In genomic region chr4:41134935-41135710, GRCm38 (mm10) we compare ENCODE assay signal across 8 mouse cellular contexts. TPM values are rescaled to one million over a fixed set of nuclear protein-coding genes. Genes with fewer than 3 reads are reported as not detected.
DNase-seq lines count a peak whose midpoint lies in the region; ATAC-seq and TF ChIP-seq lines count a peak whose summit lies in the region.

No protein-coding gene starts in this region.

- peak overlapping the region; percentile 93 for H3K4me2 ChIP-seq in heart, embryonic 11.5 days
- peak overlapping the region; percentile 80 for H3K4me2 ChIP-seq in kidney, embryonic 16.5 days (replicated peaks; ENCODE audit: low read depth, low read length)
- peak overlapping the region; percentile 90 for H3K4me2 ChIP-seq in liver, embryonic 13.5 days
- peak overlapping the region; percentile 75 for H3K4me2 ChIP-seq in stomach, embryonic 15.5 days

- peaks cover 17% of the 10 kb centered on the region for H3K4me1 ChIP-seq in bone marrow macrophage, adult 2 months (ENCODE audit: control insufficient read depth, insufficient read depth, low read length)
- peaks cover 2% of the 10 kb centered on the region; the same call in 1 of the 2 replicates for H3K4me1 ChIP-seq in embryonic fibroblast, embryonic 13.5 days (ENCODE audit: control insufficient read depth, insufficient read depth, low read length)
- H3K4me1 ChIP-seq in heart, embryonic 11.5 days (ENCODE audit: control insufficient read depth, insufficient read depth, low read length) = no peaks in the 10 kb centered on the region
- H3K4me1 ChIP-seq in kidney, embryonic 16.5 days (ENCODE audit: insufficient read depth, low read length) = peaks cover 21% of the 10 kb centered on the region
- peaks cover 65% of the 10 kb centered on the region for H3K4me1 ChIP-seq in liver, embryonic 13.5 days (replicated peaks)
- no peaks in the 10 kb centered on the region for H3K4me1 ChIP-seq in stomach, embryonic 15.5 days

- peak overlapping the region; percentile 99 for H3K9ac ChIP-seq in heart, embryonic 11.5 days (ENCODE audit: low read depth, low read length)
- H3K9ac ChIP-seq in kidney, embryonic 16.5 days (replicated peaks; ENCODE audit: low read length) = peak overlapping the region; percentile 100
- H3K9ac ChIP-seq in liver, embryonic 13.5 days = peak overlapping the region; percentile 99
- peak overlapping the region; percentile 97 for H3K9ac ChIP-seq in stomach, embryonic 15.5 days

- no peaks in the 10 kb centered on the region for H3K27me3 ChIP-seq in C2C12 (ENCODE audit: control insufficient read depth, insufficient read depth, insufficient read length)
- no peaks in the 10 kb centered on the region for H3K27me3 ChIP-seq in heart, embryonic 11.5 days (ENCODE audit: control insufficient read depth, insufficient read depth, low read length)
- no peaks in the 10 kb centered on the region for H3K27me3 ChIP-seq in kidney, embryonic 16.5 days (ENCODE audit: insufficient read depth, low read length)
- H3K27me3 ChIP-seq in liver, embryonic 13.5 days = no peaks in the 10 kb centered on the region
- no peaks in the 10 kb centered on the region for H3K27me3 ChIP-seq in stomach, embryonic 15.5 days (replicated peaks)

- peaks cover 10% of the 10 kb centered on the region for H3K36me3 ChIP-seq in C2C12 (ENCODE audit: control insufficient read depth, insufficient read depth)
- H3K36me3 ChIP-seq in heart, embryonic 11.5 days (ENCODE audit: control insufficient read depth, insufficient read depth, low read length) = no peaks in the 10 kb centered on the region
- peaks cover 7% of the 10 kb centered on the region; the same call in 1 of the 2 replicates for H3K36me3 ChIP-seq in kidney, embryonic 16.5 days (ENCODE audit: insufficient read depth, low read length)
- peaks cover 15% of the 10 kb centered on the region for H3K36me3 ChIP-seq in liver, embryonic 13.5 days
- H3K36me3 ChIP-seq in stomach, embryonic 15.5 days = no peaks in the 10 kb centered on the region

- H3K79me3 ChIP-seq in C2C12 (ENCODE audit: low read depth) = peaks cover 40% of the 10 kb centered on the region

- peak overlapping the region; percentile 79 for H3ac ChIP-seq in C2C12 (ENCODE audit: control insufficient read depth, insufficient read length, low read depth)

- peak overlapping the region; percentile 84 for H3K4me3 ChIP-seq in C2C12 (ENCODE audit: insufficient read depth, poor library complexity, severe bottlenecking)
- peak overlapping the region; percentile 96 for H3K4me3 ChIP-seq in bone marrow macrophage, adult 2 months (ENCODE audit: insufficient read depth, low read length)
- peak overlapping the region; percentile 94 for H3K4me3 ChIP-seq in embryonic fibroblast, embryonic 13.5 days (ENCODE audit: insufficient read depth, low read length)
- peak overlapping the region; percentile 93 for H3K4me3 ChIP-seq in heart, embryonic 11.5 days (ENCODE audit: low read depth, low read length)
- peak overlapping the region; percentile 98 for H3K4me3 ChIP-seq in kidney, embryonic 16.5 days (ENCODE audit: low read length)
- H3K4me3 ChIP-seq in liver, embryonic 13.5 days (replicated peaks) = peak overlapping the region; percentile 92
- H3K4me3 ChIP-seq in stomach, embryonic 15.5 days (replicated peaks) = peak overlapping the region; percentile 93

- peak overlapping the region; percentile 89 for H3K27ac ChIP-seq in bone marrow macrophage, adult 2 months (ENCODE audit: insufficient read depth, low read depth, low read length)
- peak overlapping the region; percentile 99 for H3K27ac ChIP-seq in embryonic fibroblast, embryonic 13.5 days (ENCODE audit: insufficient read depth, low read length)
- peak overlapping the region; percentile 100 for H3K27ac ChIP-seq in heart, embryonic 11.5 days (ENCODE audit: low read depth, low read length)
- H3K27ac ChIP-seq in kidney, embryonic 16.5 days (ENCODE audit: low read length) = peak overlapping the region; percentile 100
- H3K27ac ChIP-seq in liver, embryonic 13.5 days = peak overlapping the region; percentile 98
- H3K27ac ChIP-seq in stomach, embryonic 15.5 days = peak overlapping the region; percentile 98

- no peaks in the 10 kb centered on the region for H3K9me3 ChIP-seq in heart, embryonic 11.5 days (replicated peaks; ENCODE audit: control insufficient read depth, low read length)
- 0 out of 2 replicates have a peak, but pooled peaks cover 3% of the 10 kb centered on the region for H3K9me3 ChIP-seq in kidney, embryonic 16.5 days (ENCODE audit: low read length)
- no peaks in the 10 kb centered on the region for H3K9me3 ChIP-seq in liver, embryonic 13.5 days (replicated peaks)
- no peaks in the 10 kb centered on the region for H3K9me3 ChIP-seq in stomach, embryonic 15.5 days

- DNase-seq in liver, embryonic 13.5 days = peak; percentile 69
- DNase-seq in neural tube, embryonic 10.5 days (ENCODE audit: extremely low spot score, low spot score) = peak; percentile 87

- peaks cover 47% of the 10 kb centered on the region for H3K79me2 ChIP-seq in C2C12 (ENCODE audit: control insufficient read depth, insufficient read depth)

- WGBS in heart, embryonic 11.5 days (ENCODE audit: insufficient replicate concordance) = 0% methylated on average over 27 of the region's 70 CpGs
- under 1% methylated on average over 37 of the region's 70 CpGs for WGBS in kidney, embryonic 16.5 days
- 3% methylated on average over 34 of the region's 70 CpGs for WGBS in liver, embryonic 13.5 days (ENCODE audit: insufficient replicate concordance)
- WGBS in stomach, embryonic 15.5 days = 2% methylated on average over 24 of the region's 70 CpGs

- no peak for TF ChIP-seq CTCF in C2C12 (IDR thresholded peaks at IDR 0.05; ENCODE audit: control insufficient read depth, insufficient read depth, insufficient read length)
- no peak for TF ChIP-seq CTCF in bone marrow macrophage, adult 2 months (IDR thresholded peaks at IDR 0.05; ENCODE audit: low read depth, low read length)
- TF ChIP-seq CTCF in embryonic fibroblast, embryonic 13.5 days (IDR thresholded peaks at IDR 0.05; ENCODE audit: borderline replicate concordance, insufficient read depth, low read length) = no peak

- ATAC-seq in heart, embryonic 11.5 days (replicated peaks; ENCODE audit: insufficient number of reproducible peaks, low FRiP score, low TSS enrichment) = peak; percentile 91
- peak; percentile 96 for ATAC-seq in kidney, embryonic 16.5 days (ENCODE audit: low FRiP score, low TSS enrichment)
- peak; percentile 83 for ATAC-seq in liver, embryonic 13.5 days (ENCODE audit: low read depth)
- ATAC-seq in stomach, embryonic 15.5 days (ENCODE audit: insufficient read depth, low FRiP score, low read depth) = peak; percentile 94

- TF ChIP-seq POLR2A in bone marrow macrophage, adult 2 months (IDR thresholded peaks at IDR 0.05; ENCODE audit: borderline replicate concordance, low read depth, low read length) = no peak
- peak; percentile 76 for TF ChIP-seq POLR2A in embryonic fibroblast, embryonic 13.5 days (IDR thresholded peaks at IDR 0.05; ENCODE audit: low read depth, low read length)

TF ChIP-seq in C2C12, 6 proteins besides CTCF, POLR2A, EP300 and RAD21:
- TF ChIP-seq FOSL1 (IDR thresholded peaks at IDR 0.05; ENCODE audit: insufficient read depth, low read length, poor library complexity, severe bottlenecking) (no peak), MYOG (IDR thresholded peaks at IDR 0.05; ENCODE audit: control insufficient read depth, extremely low read depth, insufficient read length) (no peak), CEBPB (IDR thresholded peaks at IDR 0.05; ENCODE audit: low read depth) (no peak), MYOD1 (IDR thresholded peaks at IDR 0.05; ENCODE audit: control insufficient read depth, insufficient read length, low read depth) (no peak), MAX (IDR thresholded peaks at IDR 0.05) (no peak), USF1 (IDR thresholded peaks at IDR 0.05; ENCODE audit: low read depth) (no peak)

RNA-seq across cellular contexts. Expression of gene Ube2r2, which starts 0.4 kb away (rescaled TPM):
- polyA plus RNA-seq in C2C12 (2012; fragmentation: generic; extraction: Trizol) = 49.1 TPM
- polyA plus RNA-seq in bone marrow macrophage, adult 2 months (2012; ENCODE audit: insufficient read depth, insufficient read length, missing spikeins) = 129 and 135 TPM in 2 replicates
- polyA plus RNA-seq in embryonic fibroblast, embryonic 13.5 days (2011; ENCODE audit: insufficient read length, low read depth, missing spikeins) = 196 and 222 TPM in 2 replicates
- 75.0 and 75.7 TPM in 2 replicates for polyA plus RNA-seq in heart, embryonic 11.5 days (2014; fragmentation: Nextera tagmentation; extraction: Ambion mirVana)
- 76.1 and 86.1 TPM in 2 replicates for polyA plus RNA-seq in kidney, embryonic 16.5 days (2015; fragmentation: Nextera tagmentation; extraction: Ambion mirVana)
- 38.9 and 39.9 TPM in 2 replicates for polyA plus RNA-seq in liver, embryonic 13.5 days (2015; fragmentation: Nextera tagmentation; extraction: Ambion mirVana)
- polyA plus RNA-seq in stomach, embryonic 15.5 days (2015; fragmentation: Nextera tagmentation; extraction: Ambion mirVana) = 67.0 and 68.6 TPM in 2 replicates

RNA-seq across cellular contexts. Expression of gene Nol6, which starts 10.9 kb away (rescaled TPM):
- 29.4 TPM for polyA plus RNA-seq in C2C12 (2012; fragmentation: generic; extraction: Trizol)
- 11.8 and 12.6 TPM in 2 replicates for polyA plus RNA-seq in bone marrow macrophage, adult 2 months (2012; ENCODE audit: insufficient read depth, insufficient read length, missing spikeins)
- polyA plus RNA-seq in embryonic fibroblast, embryonic 13.5 days (2011; ENCODE audit: insufficient read length, low read depth, missing spikeins) = 24.4 and 25.1 TPM in 2 replicates
- polyA plus RNA-seq in heart, embryonic 11.5 days (2014; fragmentation: Nextera tagmentation; extraction: Ambion mirVana) = 13.5 and 17.1 TPM in 2 replicates
- polyA plus RNA-seq in kidney, embryonic 16.5 days (2015; fragmentation: Nextera tagmentation; extraction: Ambion mirVana) = 34.7 and 37.8 TPM in 2 replicates
- polyA plus RNA-seq in liver, embryonic 13.5 days (2015; fragmentation: Nextera tagmentation; extraction: Ambion mirVana) = 11.6 and 15.2 TPM in 2 replicates
- polyA plus RNA-seq in stomach, embryonic 15.5 days (2015; fragmentation: Nextera tagmentation; extraction: Ambion mirVana) = 20.1 and 25.2 TPM in 2 replicates

RNA-seq across cellular contexts. Expression of gene Aqp3, which starts 37.1 kb away (rescaled TPM):
- 0.06 TPM for polyA plus RNA-seq in C2C12 (2012; fragmentation: generic; extraction: Trizol)
- polyA plus RNA-seq in bone marrow macrophage, adult 2 months (2012; ENCODE audit: insufficient read depth, insufficient read length, missing spikeins) = not detected in 2 replicates
- 0.55 TPM in 1 of 2 replicates, not detected in the other for polyA plus RNA-seq in embryonic fibroblast, embryonic 13.5 days (2011; ENCODE audit: insufficient read length, low read depth, missing spikeins)
- polyA plus RNA-seq in heart, embryonic 11.5 days (2014; fragmentation: Nextera tagmentation; extraction: Ambion mirVana) = 3.7 and 7.3 TPM in 2 replicates
- 55.3 and 56.8 TPM in 2 replicates for polyA plus RNA-seq in kidney, embryonic 16.5 days (2015; fragmentation: Nextera tagmentation; extraction: Ambion mirVana)
- 13.8 and 14.7 TPM in 2 replicates for polyA plus RNA-seq in liver, embryonic 13.5 days (2015; fragmentation: Nextera tagmentation; extraction: Ambion mirVana)
- 44.5 and 73.3 TPM in 2 replicates for polyA plus RNA-seq in stomach, embryonic 15.5 days (2015; fragmentation: Nextera tagmentation; extraction: Ambion mirVana)

Comparison
In these comparisons a context has a peak if more than half of its experiments do, and no peak if none do; other contexts are left out.
1. Peak in every context shown above with its lines: DNase-seq, ATAC-seq, H3K4me3 ChIP-seq and H3K27ac ChIP-seq.